Mouse (Mus musculus): ENCODE data around the gene Mmel1.

Mmel1 gene

DNA sequence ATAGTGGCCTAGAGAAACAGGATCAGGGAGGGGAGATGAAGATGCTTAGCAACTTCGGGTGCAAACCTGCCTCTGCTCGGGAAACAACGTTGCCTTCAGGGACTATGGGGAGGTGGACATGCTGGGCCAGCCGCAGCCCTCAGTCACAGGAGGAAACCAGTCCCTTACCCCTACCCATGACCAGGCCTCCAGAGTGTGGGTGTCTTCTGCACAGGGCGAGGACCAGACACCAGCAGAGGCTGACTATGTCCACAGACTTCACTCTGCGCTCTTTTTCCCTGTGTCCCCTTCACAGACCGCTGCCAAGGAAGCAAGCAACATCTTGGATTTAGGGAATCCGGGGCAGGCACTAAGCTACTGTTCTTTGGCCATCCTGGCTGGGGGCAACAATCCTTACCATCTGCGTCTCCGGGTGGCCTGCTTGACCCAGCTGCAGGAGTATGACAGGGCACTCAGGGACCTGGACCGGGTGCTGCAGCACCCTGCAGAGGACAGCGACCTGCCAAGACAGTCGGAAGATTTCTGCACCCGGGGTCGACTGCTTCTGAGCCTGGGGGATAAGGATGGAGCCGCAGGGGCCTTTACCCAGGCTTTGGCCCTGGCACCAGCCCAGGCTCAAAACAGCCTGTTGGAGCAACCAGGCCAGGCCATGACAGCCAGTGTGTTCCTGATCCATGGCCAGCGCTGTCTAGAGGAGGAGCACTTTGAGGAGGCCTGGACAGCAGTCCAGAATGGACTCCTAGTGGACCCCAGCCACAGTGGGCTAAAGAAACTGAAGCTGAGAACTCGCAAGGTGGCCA, 4.2 kb upstream of the Mmel1 start:
- DNase-seq: peak; percentile 30

DNA sequence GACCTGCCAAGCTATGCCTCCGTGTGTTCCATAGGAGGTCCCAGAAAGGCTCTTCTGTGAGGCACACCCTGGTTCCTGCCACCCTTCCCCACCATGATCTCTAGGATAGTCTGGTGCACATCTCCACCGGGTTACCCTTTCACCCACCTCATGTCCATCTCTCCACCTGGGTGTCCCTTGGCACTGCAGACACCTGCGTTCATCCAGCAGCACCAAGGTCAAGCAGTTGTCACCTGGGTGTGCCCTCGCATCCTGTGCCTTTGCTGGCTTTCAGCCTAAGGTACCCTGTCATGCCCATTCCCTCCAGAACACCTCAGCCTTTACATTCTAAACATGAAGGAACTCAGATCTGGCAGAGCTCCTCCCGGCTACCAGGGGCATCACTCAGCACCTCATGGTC, 3.0 kb upstream of the Mmel1 start:
- peak; percentile 5 for DNase-seq

- no peak for DNase-seq
Observed at GRCm38 (mm10) chr4:154867257-154867656, 2.1 kb upstream of the Mmel1 start.

DNA sequence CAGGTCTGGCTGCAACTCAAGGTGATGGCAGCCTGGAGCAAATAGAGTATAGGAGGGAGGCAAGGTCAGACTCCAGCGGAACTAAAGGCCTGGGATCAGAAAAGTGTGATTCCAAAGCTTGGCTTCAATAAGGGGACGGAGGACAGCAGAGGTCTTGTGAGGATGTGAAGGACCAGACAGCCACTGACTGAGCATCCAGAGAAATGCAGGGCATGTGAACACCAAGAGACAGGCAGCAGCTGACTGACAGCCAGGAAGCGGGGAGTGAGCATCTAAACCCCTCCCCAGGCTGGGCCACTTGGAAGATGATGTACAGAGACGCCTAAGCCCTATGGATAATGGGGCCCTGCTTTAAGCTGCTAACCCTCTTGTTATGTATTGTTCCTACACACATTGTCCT, 1.3 kb downstream of the Mmel1 start:
- DNase-seq: no peak

GRCm38 (mm10) chr4:154871757-154872251, 2.4 kb downstream of the Mmel1 start:
- DNase-seq: no peak

DNA sequence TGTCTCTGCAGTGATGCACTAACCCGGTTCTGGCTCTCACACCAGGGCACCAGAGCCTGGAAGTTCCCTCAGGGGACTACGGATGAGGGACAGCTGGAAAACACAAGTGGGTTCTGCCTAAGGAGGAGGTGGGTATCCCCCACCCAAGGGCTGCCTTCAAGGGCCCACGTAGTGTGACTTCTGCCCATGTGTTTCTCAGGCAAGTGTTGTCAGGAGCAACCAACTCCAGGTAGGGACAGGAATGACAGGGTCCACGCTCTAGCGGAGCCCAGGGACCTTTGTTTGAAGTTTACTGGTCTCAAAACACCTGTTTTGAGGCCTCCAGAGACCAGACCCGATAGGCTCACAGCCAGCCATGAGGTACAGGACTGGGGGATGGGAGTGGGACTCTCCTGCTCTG, 3.8 kb downstream of the Mmel1 start:
- DNase-seq: no peak

DNA sequence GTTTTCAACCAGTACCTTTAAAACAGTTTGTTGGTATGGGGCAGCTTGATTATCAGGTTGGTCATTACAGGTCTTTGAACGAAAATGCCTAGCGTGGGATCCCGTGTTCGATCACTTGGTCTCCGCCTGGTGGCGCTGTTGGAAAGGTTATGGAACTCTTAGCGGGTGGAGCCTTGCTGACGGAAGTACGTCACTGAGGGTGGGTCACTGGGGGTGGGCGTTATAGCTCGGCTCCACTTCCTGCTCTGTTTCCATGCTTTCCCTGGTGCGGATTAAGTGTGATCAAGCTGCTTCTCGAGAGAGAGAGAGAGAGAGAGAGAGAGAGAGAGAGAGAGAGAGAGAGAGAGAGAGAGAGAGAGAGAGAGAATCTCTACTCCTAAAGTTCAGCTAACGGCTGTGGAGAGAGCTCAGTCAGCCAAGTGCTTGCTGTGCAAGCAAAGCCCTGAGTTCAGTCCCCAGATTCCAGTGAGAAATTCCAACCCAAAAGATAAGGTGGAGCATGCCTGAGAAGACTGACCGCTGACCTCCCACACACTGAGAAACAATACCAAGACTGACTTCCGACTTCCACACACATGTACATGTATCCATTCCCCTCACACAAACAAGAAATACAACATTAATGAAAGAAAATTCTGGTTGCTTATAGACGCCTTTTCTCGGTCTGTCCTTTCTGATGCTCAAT, 8.6 kb downstream of the Mmel1 start:
- peak; percentile 92 for DNase-seq

DNA sequence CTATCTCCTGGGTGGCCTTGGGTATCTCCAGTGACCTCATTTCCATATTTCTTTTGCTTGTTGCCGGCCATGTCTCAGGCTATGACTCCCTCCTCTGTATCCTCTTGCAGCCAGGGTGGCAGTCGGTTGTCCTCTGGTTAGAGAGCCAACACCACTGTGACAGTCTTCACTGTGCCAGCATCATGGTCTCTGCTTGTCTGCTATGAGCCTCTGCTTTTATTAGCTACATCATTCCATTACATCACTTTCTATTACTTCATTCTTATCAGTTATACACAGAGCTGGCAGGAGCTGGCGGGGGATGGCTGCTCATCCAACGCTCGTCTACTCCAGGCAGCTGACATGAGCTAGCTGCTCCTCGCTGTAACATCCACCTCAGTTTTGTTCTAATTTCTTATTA, 11.3 kb downstream of the Mmel1 start:
- DNase-seq: no peak

- no peak for DNase-seq
Observed at GRCm38 (mm10) chr4:154882014-154882659, 12.8 kb downstream of the Mmel1 start.

- DNase-seq: no peak
Observed at GRCm38 (mm10) chr4:154885416-154885815, 16.0 kb downstream of the Mmel1 start.

GRCm38 (mm10) chr4:154886876-154887592, 17.6 kb downstream of the Mmel1 start:
- DNase-seq: peak; percentile 58

DNA sequence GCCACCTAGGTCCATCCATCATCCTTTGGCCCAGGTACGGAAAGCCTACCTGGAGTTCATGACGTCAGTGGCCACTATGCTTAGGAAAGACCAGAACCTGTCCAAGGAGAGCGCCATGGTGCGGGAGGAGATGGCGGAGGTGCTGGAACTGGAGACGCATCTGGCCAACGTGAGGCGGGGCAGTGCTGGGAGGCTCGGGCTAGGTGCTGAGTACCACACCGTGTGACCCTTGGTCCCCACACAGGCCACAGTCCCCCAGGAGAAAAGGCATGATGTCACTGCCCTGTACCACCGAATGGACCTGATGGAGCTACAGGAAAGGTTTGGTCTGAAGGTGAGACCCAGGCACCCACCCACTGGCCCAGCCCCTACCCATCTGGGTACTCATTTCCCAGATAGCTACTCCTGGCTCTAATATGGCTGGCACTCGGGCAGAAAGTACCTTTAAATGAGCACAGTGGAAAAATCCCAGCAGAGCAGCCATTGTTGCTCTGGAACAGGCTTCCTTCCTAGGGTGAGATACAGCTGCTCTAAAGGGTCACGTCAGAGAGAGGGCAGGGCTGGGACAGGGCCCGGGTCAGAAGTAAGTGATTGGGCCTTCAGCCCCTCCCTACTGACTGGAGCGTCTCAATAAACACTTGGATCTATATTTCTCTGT, 18.3 kb downstream of the Mmel1 start:
- DNase-seq: peak; percentile 39

- DNase-seq: peak; percentile 12
Observed at GRCm38 (mm10) chr4:154890887-154891286, 21.5 kb downstream of the Mmel1 start.

GRCm38 (mm10) chr4:154895549-154895948, 26.2 kb downstream of the Mmel1 start:
- DNase-seq: peak; percentile 26

- DNase-seq: peak; percentile 30
Observed at GRCm38 (mm10) chr4:154897676-154898465, 28.5 kb downstream of the Mmel1 start.

DNA sequence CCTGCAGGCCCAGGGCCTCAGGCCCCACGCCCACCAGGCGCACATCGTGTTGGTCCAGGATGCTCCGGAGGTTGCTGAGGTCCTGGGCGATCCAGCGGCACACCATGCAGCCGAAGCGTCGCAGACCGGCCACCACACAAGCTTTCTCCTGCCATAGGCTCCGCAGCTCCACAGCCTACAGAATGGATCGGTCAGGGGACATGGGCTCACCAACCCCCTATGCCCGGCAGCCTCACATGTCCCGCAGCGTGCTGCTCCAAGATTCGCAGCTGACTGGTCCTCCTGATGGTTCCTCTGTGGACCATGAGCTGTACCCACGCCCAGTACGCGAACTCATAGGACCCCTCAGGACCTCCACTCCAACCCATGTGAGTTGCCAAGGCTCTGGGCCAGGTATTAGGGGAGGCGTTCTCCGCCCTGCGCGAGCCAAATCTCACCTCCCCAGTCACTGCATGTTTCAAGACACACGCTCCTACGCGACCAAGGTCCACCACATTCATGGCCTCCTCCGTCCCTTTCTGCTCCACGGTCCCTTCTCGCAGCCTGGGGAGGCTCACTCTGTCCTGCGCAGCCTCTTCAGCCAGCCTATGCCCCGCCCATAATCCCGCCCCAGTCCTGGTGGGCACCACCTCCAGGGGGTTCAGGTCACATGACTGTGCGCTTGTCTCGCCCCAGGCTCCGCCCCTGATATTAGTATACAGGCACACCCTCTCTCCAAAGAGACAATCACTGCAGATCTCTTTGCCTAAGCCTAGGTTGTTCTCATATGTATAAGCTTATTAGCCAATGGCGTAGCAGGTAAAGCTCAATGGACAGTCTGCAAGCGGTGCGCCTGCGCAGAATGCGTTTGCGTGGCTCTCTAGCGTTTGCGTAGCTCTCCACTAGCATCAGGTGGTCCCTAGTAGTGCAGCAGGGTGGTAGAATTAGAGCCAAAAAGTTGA, 29.4 kb downstream of the Mmel1 start, which contains the start of gene Fam213b:
Gene Fam213b (minus strand): TSS at position 630 of the 941 bp plus-strand sequence.
- peak; percentile 83 for DNase-seq

GRCm38 (mm10) chr4:154902371-154902770, 33.0 kb downstream of the Mmel1 start:
- DNase-seq: no peak

DNA sequence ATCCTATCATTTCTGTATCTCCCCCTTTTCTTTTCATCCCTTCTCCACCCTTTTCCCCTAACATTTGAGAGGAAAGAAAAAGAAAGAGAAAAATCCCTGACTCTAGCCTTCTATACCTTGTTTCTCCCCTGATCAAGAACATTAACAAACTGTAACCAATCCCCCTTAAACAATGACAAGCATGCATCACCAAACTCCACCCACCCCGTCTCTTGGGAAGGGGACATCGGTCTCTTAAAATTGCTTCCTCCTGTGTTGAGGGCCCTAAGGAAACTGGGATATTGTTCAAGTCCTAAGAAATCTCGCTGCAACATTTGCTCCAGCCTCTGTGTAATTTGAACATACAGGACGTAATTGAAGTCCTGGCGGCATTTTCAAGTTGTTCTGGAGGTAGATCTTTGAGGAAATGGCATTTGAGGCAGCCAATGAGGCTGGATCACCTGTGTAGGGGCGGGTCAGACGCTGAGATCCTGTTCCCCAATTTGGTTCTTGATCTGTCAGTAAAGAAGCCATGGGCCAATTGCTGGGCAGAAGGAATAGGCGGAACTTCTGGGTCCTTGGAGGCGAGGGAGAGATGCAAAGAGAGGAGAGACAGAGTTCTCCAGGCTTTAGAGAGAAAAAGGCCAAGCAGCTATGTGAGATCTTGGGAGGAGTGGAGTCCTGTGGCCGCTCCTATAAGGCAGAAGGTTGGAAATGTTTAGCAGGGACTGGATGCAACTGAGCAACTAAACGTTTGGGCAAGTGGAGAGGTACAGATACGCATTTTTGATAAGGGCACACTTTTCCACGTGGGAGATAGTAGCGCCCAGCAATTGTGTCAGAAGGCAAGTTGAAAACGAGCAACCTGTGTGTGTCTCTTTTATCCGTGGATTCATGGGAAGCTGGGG, 35.0 kb downstream of the Mmel1 start:
- DNase-seq: peak; percentile 81

DNA sequence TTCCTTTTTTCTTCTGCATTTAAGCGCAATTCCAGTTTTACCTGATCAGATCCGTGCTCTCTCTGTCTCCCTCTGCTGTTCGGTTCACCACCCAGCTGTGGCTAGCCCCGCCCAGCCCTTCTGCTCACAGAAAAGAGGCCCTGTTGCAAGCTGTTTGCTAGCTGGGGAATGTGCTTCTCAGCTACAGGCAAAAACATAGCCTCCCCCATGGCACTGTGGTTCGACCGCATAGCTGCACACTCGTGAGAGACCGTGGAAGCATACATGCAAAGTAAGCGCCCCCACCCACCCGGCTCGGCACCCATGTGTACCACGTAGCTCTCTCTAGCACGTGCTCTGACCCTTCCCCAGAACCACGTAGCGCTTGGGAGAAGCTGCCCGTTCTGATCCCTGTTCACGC, 38.4 kb downstream of the Mmel1 start:
- peak; percentile 71 for DNase-seq
